Mouse (Mus musculus): ENCODE measurements around the gene Btnl10. TPM values are rescaled to one million over a fixed set of nuclear protein-coding genes. Genes with fewer than 3 reads are reported as not detected.

Btnl10 gene
- polyA plus RNA-seq (2015; fragmentation: Nextera tagmentation; extraction: Ambion mirVana): 0.04 TPM in 1 of 2 replicates, not detected in the other

DNA sequence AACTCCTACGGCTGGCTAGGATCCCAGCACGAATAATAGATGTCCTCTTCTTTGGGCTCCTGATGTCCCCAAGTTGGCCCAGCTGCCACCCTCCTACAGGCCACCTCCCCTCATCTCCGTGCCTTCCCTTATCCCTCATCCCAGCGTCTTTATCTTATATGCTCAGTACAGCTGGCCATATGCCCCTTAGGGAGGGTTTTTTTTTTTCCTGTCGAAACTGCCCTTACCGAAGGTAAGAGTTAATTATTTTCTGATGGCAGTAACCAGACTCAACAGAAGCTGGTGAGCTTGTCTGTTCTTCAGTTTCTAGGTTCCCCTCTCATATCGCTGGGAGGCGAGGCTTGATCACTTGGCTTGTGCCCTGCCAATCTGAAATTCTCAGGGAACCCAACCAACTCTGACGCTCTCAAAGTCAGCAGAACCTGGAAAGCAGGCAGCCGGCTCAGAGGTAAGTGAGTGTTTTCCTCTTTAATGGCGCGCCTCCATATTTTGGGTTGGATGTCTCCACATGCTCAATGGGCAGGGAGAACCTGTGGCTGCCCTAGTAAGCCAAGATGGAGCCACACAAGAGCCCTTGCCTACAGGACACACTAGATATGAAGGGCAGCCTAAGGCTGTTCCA lies at the start of gene Btnl10:
TSS of gene Btnl10 (plus strand) at position 164 of the 622 bp plus-strand sequence.
- no peak within 1 kb of the TSS for H3K9ac ChIP-seq (ENCODE audit: low read length)
- TF ChIP-seq CTCF (IDR thresholded peaks at IDR 0.05; ENCODE audit: low read depth) (no peak), EP300 (optimal IDR thresholded peaks at IDR 0.05) (no peak)
- H3K4me1 ChIP-seq (replicated peaks; ENCODE audit: control insufficient read depth, insufficient read depth): 0 out of 2 replicates have a peak, but pooled peaks cover 3% of the 10 kb centered on the region
- no peaks in the 10 kb centered on the region for H3K9me3 ChIP-seq (ENCODE audit: control insufficient read depth, low read length)
- no peak within 1 kb of the TSS for H3K4me3 ChIP-seq (ENCODE audit: low read depth, low read length)
- no peak within 1 kb of the TSS for H3K27ac ChIP-seq (replicated peaks)
- no peaks in the 10 kb centered on the region for H3K27me3 ChIP-seq (ENCODE audit: control insufficient read depth, insufficient read depth, low read length)
- no peak for DNase-seq (ENCODE audit: low spot score)
- H3K36me3 ChIP-seq (ENCODE audit: control insufficient read depth, insufficient read depth, low read length): no peaks in the 10 kb centered on the region
- 82% methylated on average over 12 of the region's 12 CpGs for WGBS
- ATAC-seq (ENCODE audit: low FRiP score, low TSS enrichment): no peak
- no peak within 1 kb of the TSS for H3K4me2 ChIP-seq (replicated peaks; ENCODE audit: low read depth)

DNA sequence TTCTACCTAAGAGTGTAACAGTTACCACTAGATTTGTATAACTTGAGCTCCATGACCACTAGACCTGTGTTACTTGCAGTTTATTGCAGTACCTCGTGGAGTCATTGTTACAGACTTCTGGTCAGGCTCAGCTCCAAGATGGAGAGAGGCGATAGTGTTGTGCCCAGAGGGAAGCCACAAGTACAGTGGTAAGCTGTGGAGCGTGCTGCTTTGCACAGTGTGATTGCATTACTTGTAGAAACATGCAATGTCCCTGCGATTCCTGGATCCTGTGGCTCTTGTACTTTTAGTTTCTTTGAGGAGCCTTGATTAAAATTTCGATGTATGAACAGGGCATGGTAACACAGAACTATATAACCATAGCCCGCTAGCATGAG lies 49.8 kb upstream of the Btnl10 start:
- no peak for ATAC-seq (ENCODE audit: low FRiP score, low TSS enrichment)
- TF ChIP-seq EP300 (optimal IDR thresholded peaks at IDR 0.05) (no peak), CTCF (IDR thresholded peaks at IDR 0.05; ENCODE audit: low read depth) (no peak)
- H3K36me3 ChIP-seq (ENCODE audit: control insufficient read depth, insufficient read depth, low read length): no peaks in the 10 kb centered on the region
- no peak overlapping the region for H3K9ac ChIP-seq (ENCODE audit: low read length)
- WGBS: 67% methylated on average over 6 of the region's 6 CpGs
- no peaks in the 10 kb centered on the region for H3K27me3 ChIP-seq (ENCODE audit: control insufficient read depth, insufficient read depth, low read length)
- peak overlapping the region; percentile 84 for H3K4me2 ChIP-seq (replicated peaks; ENCODE audit: low read depth)
- H3K9me3 ChIP-seq (ENCODE audit: control insufficient read depth, low read length): no peaks in the 10 kb centered on the region
- H3K4me3 ChIP-seq (ENCODE audit: low read depth, low read length): peak overlapping the region; percentile 69
- H3K27ac ChIP-seq (replicated peaks): no peak overlapping the region
- no peak for DNase-seq (ENCODE audit: low spot score)
- H3K4me1 ChIP-seq (replicated peaks; ENCODE audit: control insufficient read depth, insufficient read depth): 0 out of 2 replicates have a peak, but pooled peaks cover 2% of the 10 kb centered on the region

DNA sequence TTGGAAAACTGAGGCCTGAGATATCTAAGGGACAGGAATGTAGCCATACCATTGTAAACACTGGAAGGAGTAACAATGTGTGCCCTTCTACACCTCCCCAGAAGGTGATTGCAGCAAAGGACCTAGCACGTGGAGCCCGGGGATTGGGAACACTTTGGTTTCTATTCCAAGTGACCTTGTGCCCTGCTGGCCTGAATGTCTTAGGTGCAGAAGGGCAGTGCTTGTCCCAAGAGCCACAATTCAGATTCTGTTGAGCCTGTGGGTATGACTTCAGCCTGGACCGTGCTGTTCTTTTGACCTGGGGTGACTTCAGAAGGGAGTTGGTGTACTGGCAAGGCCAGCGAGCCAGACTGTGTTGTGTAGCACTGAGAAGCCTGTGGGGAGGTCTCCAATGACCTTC lies 46.7 kb upstream of the Btnl10 start:
- H3K27ac ChIP-seq (replicated peaks): no peak overlapping the region
- H3K4me3 ChIP-seq (ENCODE audit: low read depth, low read length): no peak overlapping the region
- no peaks in the 10 kb centered on the region for H3K36me3 ChIP-seq (ENCODE audit: control insufficient read depth, insufficient read depth, low read length)
- TF ChIP-seq EP300 (optimal IDR thresholded peaks at IDR 0.05) (no peak), CTCF (IDR thresholded peaks at IDR 0.05; ENCODE audit: low read depth) (no peak)
- H3K9me3 ChIP-seq (ENCODE audit: control insufficient read depth, low read length): no peaks in the 10 kb centered on the region
- H3K27me3 ChIP-seq (ENCODE audit: control insufficient read depth, insufficient read depth, low read length): no peaks in the 10 kb centered on the region
- 83% methylated on average over 4 of the region's 4 CpGs for WGBS
- H3K4me1 ChIP-seq (replicated peaks; ENCODE audit: control insufficient read depth, insufficient read depth): 0 out of 2 replicates have a peak, but pooled peaks cover 2% of the 10 kb centered on the region
- no peak overlapping the region for H3K9ac ChIP-seq (ENCODE audit: low read length)
- ATAC-seq (ENCODE audit: low FRiP score, low TSS enrichment): no peak
- H3K4me2 ChIP-seq (replicated peaks; ENCODE audit: low read depth): no peak overlapping the region
- DNase-seq (ENCODE audit: low spot score): no peak

DNA sequence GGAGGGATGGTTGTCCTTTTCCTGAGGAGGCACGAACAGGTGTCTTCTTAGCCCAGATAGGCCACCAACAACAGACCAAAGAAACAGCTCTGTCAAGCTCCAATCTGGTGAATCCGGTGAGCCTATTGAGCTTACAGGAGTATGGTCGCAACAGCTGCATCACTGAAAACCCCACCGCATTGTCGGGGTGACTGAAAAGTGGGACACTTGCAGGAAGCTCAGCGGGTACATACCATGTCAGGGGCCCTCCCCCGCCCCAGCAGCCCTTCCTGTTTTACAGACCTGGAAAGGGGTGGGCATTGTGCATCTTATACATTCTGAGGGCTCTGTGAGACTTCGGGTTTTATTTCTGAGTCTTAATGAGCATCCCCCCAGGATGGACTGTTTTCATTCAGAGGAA lies 34.0 kb upstream of the Btnl10 start:
- no peak overlapping the region for H3K27ac ChIP-seq (replicated peaks)
- H3K27me3 ChIP-seq (ENCODE audit: control insufficient read depth, insufficient read depth, low read length): no peaks in the 10 kb centered on the region
- no peak for ATAC-seq (ENCODE audit: low FRiP score, low TSS enrichment)
- DNase-seq (ENCODE audit: low spot score): no peak
- TF ChIP-seq CTCF (IDR thresholded peaks at IDR 0.05; ENCODE audit: low read depth): no peak
- no peaks in the 10 kb centered on the region for H3K4me1 ChIP-seq (replicated peaks; ENCODE audit: control insufficient read depth, insufficient read depth)
- peaks cover 10% of the 10 kb centered on the region; the same call in 1 of the 2 replicates for H3K36me3 ChIP-seq (ENCODE audit: control insufficient read depth, insufficient read depth, low read length)
- H3K4me2 ChIP-seq (replicated peaks; ENCODE audit: low read depth): no peak overlapping the region
- H3K9me3 ChIP-seq (ENCODE audit: control insufficient read depth, low read length): no peaks in the 10 kb centered on the region
- WGBS: 91% methylated on average over 8 of the region's 8 CpGs
- no peak overlapping the region for H3K9ac ChIP-seq (ENCODE audit: low read length)
- no peak overlapping the region for H3K4me3 ChIP-seq (ENCODE audit: low read depth, low read length)

DNA sequence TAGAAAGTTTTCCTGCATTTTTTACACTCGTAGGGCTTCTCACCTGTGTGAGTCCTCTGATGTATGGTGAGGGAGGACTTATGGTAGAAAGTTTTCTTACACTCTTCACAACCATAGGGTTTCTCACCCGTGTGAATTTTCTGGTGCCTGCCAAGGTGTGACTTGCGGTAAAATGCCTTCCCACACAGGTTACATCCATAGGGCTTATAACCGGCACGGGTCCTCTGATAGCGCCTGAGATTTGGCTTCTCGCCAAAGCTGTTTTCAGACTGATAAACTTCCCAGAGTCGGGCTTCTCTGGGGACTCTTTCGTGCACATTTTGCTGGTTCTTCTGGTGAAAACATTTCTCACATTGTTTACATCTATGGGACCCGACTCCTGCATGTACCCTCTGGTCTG lies 27.2 kb upstream of the Btnl10 start:
- Histone ChIP-seq H3K9me3 (ENCODE audit: control insufficient read depth, low read length) (no peaks in the 10 kb centered on the region), H3K4me2 (replicated peaks; ENCODE audit: low read depth) (no peak overlapping the region), H3K4me1 (replicated peaks; ENCODE audit: control insufficient read depth, insufficient read depth) (no peaks in the 10 kb centered on the region), H3K27ac (replicated peaks) (no peak overlapping the region), H3K27me3 (ENCODE audit: control insufficient read depth, insufficient read depth, low read length) (no peaks in the 10 kb centered on the region), H3K4me3 (ENCODE audit: low read depth, low read length) (no peak overlapping the region), H3K9ac (ENCODE audit: low read length) (no peak overlapping the region), H3K36me3 (ENCODE audit: control insufficient read depth, insufficient read depth, low read length) (peaks cover 12% of the 10 kb centered on the region)
- TF ChIP-seq EP300 (optimal IDR thresholded peaks at IDR 0.05) (no peak), CTCF (IDR thresholded peaks at IDR 0.05; ENCODE audit: low read depth) (no peak)
- no peak for ATAC-seq (ENCODE audit: low FRiP score, low TSS enrichment)
- DNase-seq (ENCODE audit: low spot score): no peak
- WGBS: 83% methylated on average over 10 of the region's 10 CpGs

DNA sequence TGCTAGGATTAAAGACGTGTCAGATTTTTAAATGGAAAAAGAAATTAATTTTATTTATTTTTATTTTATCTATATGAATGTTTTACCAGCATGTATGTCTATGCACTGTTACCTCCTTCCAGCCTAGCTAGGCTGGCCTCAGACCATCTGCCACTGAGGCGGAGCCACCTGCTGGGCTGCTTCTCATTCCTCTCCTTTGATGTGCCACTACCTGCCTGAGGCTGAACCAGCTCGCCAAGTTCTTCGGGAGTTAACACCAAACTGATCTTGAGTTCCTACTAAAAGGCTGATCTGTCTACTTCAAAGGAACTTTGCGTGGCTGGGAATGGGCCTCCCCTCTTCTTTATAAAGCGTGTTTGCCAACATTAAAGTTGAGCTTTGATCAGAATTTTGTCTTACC lies 23.3 kb upstream of the Btnl10 start:
- TF ChIP-seq EP300 (optimal IDR thresholded peaks at IDR 0.05): no peak
- TF ChIP-seq CTCF (IDR thresholded peaks at IDR 0.05; ENCODE audit: low read depth): peak; percentile 19; the same call in 1 of the 2 replicates
- Histone ChIP-seq H3K9ac (ENCODE audit: low read length) (no peak overlapping the region), H3K4me1 (replicated peaks; ENCODE audit: control insufficient read depth, insufficient read depth) (no peaks in the 10 kb centered on the region), H3K27me3 (ENCODE audit: control insufficient read depth, insufficient read depth, low read length) (no peaks in the 10 kb centered on the region), H3K36me3 (ENCODE audit: control insufficient read depth, insufficient read depth, low read length) (peaks cover 12% of the 10 kb centered on the region), H3K4me3 (ENCODE audit: low read depth, low read length) (no peak overlapping the region), H3K4me2 (replicated peaks; ENCODE audit: low read depth) (no peak overlapping the region), H3K9me3 (ENCODE audit: control insufficient read depth, low read length) (no peaks in the 10 kb centered on the region), H3K27ac (replicated peaks) (no peak overlapping the region)
- ATAC-seq (ENCODE audit: low FRiP score, low TSS enrichment) (no peak), DNase-seq (ENCODE audit: low spot score) (no peak)
- 60% methylated on average over 6 of the region's 6 CpGs for WGBS

Data from stomach, postnatal 0 days (tissue).